Mouse (Mus musculus) liver, embryonic 13.5 days (tissue): ENCODE measurements around the gene Eif4a1. TPM values are rescaled to one million over a fixed set of nuclear protein-coding genes. Genes with fewer than 3 reads are reported as not detected.

Experiments
- ATAC-seq: fragments of 200-750 bp; cut with Nextera tagmentation; 2 replicates; pipeline ENCODE4 v1.8.0; 2017; ENCODE audit warnings: low read depth, mild to moderate bottlenecking, moderate number of reproducible peaks, moderate library complexity
- DNase-seq: peaks from one replicate; pipeline ENCODE4 v3.0.0; 2022
- H3K27ac ChIP-seq: fragments of 300-500 bp; sonication (generic); 2 replicates; pipeline ENCODE4 v1.5.1; 2015; ENCODE audit warnings: moderate library complexity, mild to moderate bottlenecking, inconsistent platforms
- H3K27me3 ChIP-seq: fragments of 300-500 bp; sonication (generic); 2 replicates; pipeline ENCODE4 v1.6.1; 2015; ENCODE audit warnings: mild to moderate bottlenecking, inconsistent platforms
- H3K36me3 ChIP-seq: fragments of 300-500 bp; sonication (generic); 2 replicates; pipeline ENCODE4 v1.6.1; 2015; ENCODE audit warnings: mild to moderate bottlenecking, inconsistent platforms
- H3K4me1 ChIP-seq: fragments of 300-500 bp; sonication (generic); replicated peaks from 2 replicates; pipeline ENCODE4 v1.6.1; 2015; ENCODE audit warnings: inconsistent platforms
- H3K4me2 ChIP-seq: fragments of 300-500 bp; sonication (generic); 2 replicates; pipeline ENCODE4 v1.6.1; 2015; ENCODE audit warnings: inconsistent platforms, mild to moderate bottlenecking, moderate library complexity
- H3K4me3 ChIP-seq: fragments of 300-500 bp; sonication (generic); replicated peaks from 2 replicates; pipeline ENCODE4 v1.5.1; 2015; ENCODE audit warnings: mild to moderate bottlenecking, inconsistent platforms
- H3K9ac ChIP-seq: fragments of 300-500 bp; sonication (generic); 2 replicates; pipeline ENCODE4 v1.6.1; 2015; ENCODE audit warnings: mild to moderate bottlenecking, inconsistent platforms
- H3K9me3 ChIP-seq: fragments of 300-500 bp; sonication (generic); replicated peaks from 2 replicates; pipeline ENCODE4 v1.6.1; 2016; ENCODE audit warnings: inconsistent platforms
- WGBS: fragments of 180-500 bp; shearing (Covaris S2); methylation state at CpG from one replicate; pipeline ENCODE4 v1.1.7; 2015; ENCODE audit not compliant: insufficient replicate concordance; 5-methylcytosine and 5-hydroxymethylcytosine counted together
- polyA plus RNA-seq: library from polyadenylated mRNA; unstranded; fragments of >200 nt; fragmentation: Nextera tagmentation; extraction: Ambion mirVana; gene quantifications from 2 replicates; pipeline ENCODE4 v1.2.1, GENCODE M21; 2015

The Eif4a1 gene
- polyA plus RNA-seq, 1 experiment from 2014 or later, result 351 TPM

DNA sequence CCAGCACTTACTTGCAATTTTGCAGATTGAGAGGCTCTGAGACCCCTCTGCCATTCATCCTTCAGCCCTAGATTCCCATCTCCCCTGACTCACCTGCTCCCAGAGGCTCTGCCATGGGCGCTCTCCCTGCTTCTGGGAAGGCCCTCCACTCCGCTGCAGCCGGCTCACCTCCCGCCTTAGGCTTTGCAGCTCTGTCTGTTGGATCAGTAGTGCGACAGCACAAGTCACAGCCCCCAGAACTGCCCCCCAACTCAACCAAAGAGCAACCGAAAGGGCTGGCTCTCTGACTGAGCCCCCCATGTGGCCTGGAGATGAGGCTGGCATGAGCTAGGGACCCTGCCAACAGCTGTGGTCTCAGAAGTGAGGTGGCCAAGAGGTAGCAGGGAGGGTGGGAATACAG, 12.7 kb upstream of the Eif4a1 start:
- peaks cover 48% of the 10 kb centered on the region for H3K4me1 ChIP-seq
- no peak overlapping the region for H3K4me2 ChIP-seq
- H3K9me3 ChIP-seq, result no peaks in the 10 kb centered on the region
- DNase-seq (no peak), ATAC-seq (no peak)
- WGBS, result 81% methylated on average over 6 of the region's 6 CpGs
- no peak overlapping the region for H3K9ac ChIP-seq
- peaks cover 6% of the 10 kb centered on the region for H3K36me3 ChIP-seq
- H3K27me3 ChIP-seq, result no peaks in the 10 kb centered on the region
- no peak overlapping the region for H3K4me3 ChIP-seq
- H3K27ac ChIP-seq, result no peak overlapping the region

DNA sequence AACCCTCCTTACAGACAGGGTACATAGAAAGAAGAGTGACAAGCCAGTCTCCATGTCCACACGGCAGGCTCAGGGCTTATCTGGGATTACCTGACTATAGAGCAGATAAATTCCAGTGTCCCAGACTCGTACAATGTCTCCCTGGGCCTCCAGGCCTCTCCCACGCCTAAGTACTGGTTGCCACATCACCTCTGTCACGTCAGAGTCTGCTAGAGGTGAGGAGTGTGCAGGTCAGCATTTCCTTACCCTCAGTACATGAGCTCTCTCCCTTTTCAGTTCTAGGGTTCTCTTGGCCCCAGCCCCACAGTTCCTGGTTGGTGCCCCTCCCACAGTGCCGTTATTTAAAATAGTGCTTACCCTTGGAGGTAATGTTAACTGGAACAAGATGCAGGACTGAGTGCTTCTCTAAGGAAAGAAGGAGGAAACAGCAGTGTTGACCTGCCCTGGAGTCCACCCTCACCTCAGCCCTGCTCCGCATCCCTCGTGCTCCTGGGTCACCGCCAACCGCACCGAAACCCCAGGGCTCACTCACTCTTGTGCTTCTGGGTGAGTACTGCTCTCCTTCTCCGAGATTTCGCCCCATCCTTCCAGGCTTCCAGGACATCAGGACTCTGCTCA, 12.0 kb upstream of the Eif4a1 start:
- no peak overlapping the region for H3K9ac ChIP-seq
- WGBS, result 71% methylated on average over 12 of the region's 12 CpGs
- no peak overlapping the region for H3K4me3 ChIP-seq
- DNase-seq (no peak), ATAC-seq (no peak)
- H3K4me1 ChIP-seq, result peaks cover 50% of the 10 kb centered on the region
- H3K27me3 ChIP-seq, result no peaks in the 10 kb centered on the region
- no peak overlapping the region for H3K27ac ChIP-seq
- peaks cover 12% of the 10 kb centered on the region for H3K36me3 ChIP-seq
- H3K9me3 ChIP-seq, result no peaks in the 10 kb centered on the region
- no peak overlapping the region for H3K4me2 ChIP-seq

DNA sequence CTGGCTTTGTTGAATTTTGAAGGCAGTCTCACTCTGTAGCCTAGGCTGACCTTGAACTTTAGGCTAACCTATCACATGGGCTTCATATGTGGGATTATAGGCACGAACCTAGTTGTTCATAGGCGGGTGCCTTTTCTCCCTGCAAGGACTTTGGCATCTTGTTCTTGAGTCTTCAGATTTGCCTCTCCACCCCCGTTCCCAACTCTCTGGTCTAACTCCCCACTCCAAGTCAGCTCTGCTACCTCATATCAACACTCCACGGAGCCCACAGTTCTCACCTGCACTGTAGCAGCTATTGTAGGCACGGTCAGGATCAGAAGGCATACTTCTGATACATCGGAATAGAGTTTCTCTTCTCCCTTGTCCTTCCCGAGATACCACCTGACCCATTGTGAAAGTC, 11.4 kb upstream of the Eif4a1 start:
- H3K9me3 ChIP-seq, result no peaks in the 10 kb centered on the region
- no peaks in the 10 kb centered on the region for H3K27me3 ChIP-seq
- DNase-seq (no peak), ATAC-seq (no peak)
- no peak overlapping the region for H3K4me2 ChIP-seq
- peaks cover 56% of the 10 kb centered on the region for H3K4me1 ChIP-seq
- H3K27ac ChIP-seq, result no peak overlapping the region
- H3K36me3 ChIP-seq, result peaks cover 16% of the 10 kb centered on the region
- WGBS, result 64% methylated on average over 7 of the region's 7 CpGs
- H3K4me3 ChIP-seq, result no peak overlapping the region
- no peak overlapping the region for H3K9ac ChIP-seq

DNA sequence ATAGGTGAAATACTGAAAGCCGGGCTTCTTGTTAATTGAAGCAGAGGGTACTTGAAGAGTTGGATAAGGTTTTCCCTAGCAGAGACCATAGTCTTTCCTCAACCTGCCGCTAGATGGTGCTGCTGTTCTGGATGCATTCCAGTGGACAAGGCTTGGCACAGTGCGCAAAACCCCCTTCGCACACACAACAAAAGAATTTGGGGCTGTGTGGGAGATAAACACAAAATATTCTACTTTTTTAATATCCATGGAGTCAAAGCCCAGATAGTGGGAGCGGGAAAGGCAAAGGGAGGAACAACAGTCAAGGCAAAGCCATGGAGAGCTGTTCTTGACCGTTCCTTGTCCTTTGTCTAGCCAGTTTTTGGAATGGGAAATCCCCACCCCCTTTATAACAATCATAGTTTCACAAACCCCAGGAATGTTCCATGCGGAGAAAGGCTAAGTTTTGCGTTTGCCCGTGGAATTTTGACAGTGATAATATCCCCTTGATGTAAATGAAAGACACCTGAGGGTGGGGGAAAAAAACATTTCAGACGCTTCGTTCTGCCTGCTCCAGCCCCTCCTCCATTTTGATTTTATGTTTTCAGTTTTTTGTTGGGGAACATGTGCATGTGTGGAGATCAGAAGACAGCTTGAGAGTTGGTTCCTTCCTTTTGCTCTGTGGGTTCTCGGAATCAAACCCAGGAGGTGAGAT, 10.8 kb upstream of the Eif4a1 start:
- ATAC-seq, result no peak
- H3K4me2 ChIP-seq, result peak overlapping the region; percentile 81
- peak; percentile 76 for DNase-seq
- H3K36me3 ChIP-seq, result peaks cover 22% of the 10 kb centered on the region
- H3K9me3 ChIP-seq, result no peaks in the 10 kb centered on the region
- 29% methylated on average over 12 of the region's 12 CpGs for WGBS
- H3K4me1 ChIP-seq, result peaks cover 57% of the 10 kb centered on the region
- H3K9ac ChIP-seq, result peak overlapping the region; percentile 39; the same call in 1 of the 2 replicates
- peak overlapping the region; percentile 90; the same call in 1 of the 2 replicates for H3K4me3 ChIP-seq
- H3K27ac ChIP-seq, result peak overlapping the region; percentile 92
- H3K27me3 ChIP-seq, result no peaks in the 10 kb centered on the region

DNA sequence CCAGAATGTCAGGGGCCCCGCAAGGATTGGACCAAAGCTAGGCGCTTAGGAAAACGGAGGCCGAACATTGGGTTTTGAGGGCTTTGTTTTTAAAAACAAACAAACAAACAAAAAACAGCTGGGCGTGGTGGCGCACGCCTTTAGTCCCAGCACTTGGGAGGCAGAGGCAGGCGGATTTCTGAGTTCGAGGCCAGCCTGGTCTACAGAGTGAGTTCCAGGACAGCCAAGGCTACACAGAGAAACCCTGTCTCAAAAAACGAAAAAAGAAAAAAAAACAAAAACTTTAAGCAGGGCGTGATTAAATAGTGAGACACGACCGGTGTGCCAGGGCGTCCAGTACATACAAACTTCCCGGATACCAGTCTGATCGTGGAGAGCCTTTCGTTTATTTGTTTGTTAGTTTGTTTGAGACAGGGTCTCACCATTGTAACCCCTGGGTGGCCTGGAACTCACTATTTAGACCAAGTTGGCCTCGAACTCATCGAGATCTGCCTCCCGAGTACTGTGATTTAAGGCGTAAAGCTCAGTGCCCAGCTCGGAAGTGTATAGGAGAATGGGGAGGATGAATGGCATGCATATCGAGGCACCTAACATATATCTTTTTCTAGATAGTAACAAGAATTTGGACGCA, 10.1 kb upstream of the Eif4a1 start:
- H3K4me1 ChIP-seq, result peaks cover 57% of the 10 kb centered on the region
- peak overlapping the region; percentile 81 for H3K4me2 ChIP-seq

DNA sequence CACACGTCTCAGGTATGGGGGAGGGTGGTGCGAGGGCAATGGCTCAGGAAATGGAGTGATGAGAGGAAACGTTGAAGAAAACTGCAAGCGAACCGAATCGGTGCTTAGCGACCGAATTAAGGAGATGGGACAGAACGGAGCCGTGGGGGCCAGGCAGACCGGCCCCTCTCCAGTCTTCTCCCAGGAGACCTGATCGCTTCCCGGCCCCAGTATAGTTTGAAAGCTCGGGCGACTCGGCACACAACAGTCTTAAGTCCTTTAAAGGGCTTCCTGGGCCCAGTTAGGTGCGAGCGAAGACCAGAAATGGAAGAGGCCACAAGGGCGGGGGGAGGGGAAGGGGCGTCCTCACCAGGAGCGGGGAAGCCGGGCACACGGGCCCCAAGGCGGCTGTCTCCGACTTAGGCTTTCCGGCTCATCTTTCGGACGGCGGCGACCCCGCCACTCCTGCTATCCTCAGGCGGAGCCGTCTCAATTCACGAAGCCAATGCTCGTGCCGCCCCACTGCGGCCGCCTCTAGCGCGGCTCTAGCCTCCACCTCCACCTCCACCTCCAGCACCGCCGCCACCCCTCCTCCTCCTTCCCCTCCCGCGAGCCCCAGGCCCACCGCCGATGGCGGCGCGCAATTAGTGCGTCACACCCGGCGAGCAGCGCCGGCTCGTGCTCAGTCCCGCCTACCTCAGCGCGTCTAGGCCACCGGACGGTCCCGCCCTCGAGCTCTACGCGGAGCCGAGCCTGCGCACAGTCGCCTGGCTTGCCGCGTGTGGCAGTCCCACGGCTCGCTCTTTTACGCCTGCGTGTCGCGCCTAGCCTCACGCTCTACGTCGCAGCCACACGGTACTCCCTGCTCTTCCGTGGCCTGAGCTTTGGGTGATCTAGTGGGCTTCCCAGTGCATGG, 9.3 kb upstream of the Eif4a1 start, which contains the start of gene Senp3:
Gene Senp3 (minus strand): TSS at position 771 of the 895 bp plus-strand sequence.
- peak within 1 kb of the TSS; percentile 92 for H3K27ac ChIP-seq
- no peaks in the 10 kb centered on the region for H3K9me3 ChIP-seq
- peak within 1 kb of the TSS; percentile 90 for H3K4me3 ChIP-seq
- peaks cover 51% of the 10 kb centered on the region for H3K4me1 ChIP-seq
- H3K36me3 ChIP-seq, result peaks cover 36% of the 10 kb centered on the region
- ATAC-seq (peak; percentile 96), DNase-seq (peak; percentile 94)
- peak within 1 kb of the TSS; percentile 89 for H3K9ac ChIP-seq
- peak within 1 kb of the TSS; percentile 81 for H3K4me2 ChIP-seq
- no peaks in the 10 kb centered on the region for H3K27me3 ChIP-seq
- under 1% methylated on average over 77 of the region's 80 CpGs for WGBS

More for the DNA sequence above, 10.1 kb upstream of the Eif4a1 start:
- WGBS, result 24% methylated on average over 24 of the region's 24 CpGs
- DNase-seq (no peak), ATAC-seq (peak; percentile 19; the same call in 1 of the 2 replicates)
- H3K9me3 ChIP-seq, result no peaks in the 10 kb centered on the region
- H3K27me3 ChIP-seq, result no peaks in the 10 kb centered on the region
- peak overlapping the region; percentile 90 for H3K4me3 ChIP-seq
- H3K36me3 ChIP-seq, result peaks cover 28% of the 10 kb centered on the region
- H3K9ac ChIP-seq, result peak overlapping the region; percentile 89
- peak overlapping the region; percentile 92 for H3K27ac ChIP-seq

DNA sequence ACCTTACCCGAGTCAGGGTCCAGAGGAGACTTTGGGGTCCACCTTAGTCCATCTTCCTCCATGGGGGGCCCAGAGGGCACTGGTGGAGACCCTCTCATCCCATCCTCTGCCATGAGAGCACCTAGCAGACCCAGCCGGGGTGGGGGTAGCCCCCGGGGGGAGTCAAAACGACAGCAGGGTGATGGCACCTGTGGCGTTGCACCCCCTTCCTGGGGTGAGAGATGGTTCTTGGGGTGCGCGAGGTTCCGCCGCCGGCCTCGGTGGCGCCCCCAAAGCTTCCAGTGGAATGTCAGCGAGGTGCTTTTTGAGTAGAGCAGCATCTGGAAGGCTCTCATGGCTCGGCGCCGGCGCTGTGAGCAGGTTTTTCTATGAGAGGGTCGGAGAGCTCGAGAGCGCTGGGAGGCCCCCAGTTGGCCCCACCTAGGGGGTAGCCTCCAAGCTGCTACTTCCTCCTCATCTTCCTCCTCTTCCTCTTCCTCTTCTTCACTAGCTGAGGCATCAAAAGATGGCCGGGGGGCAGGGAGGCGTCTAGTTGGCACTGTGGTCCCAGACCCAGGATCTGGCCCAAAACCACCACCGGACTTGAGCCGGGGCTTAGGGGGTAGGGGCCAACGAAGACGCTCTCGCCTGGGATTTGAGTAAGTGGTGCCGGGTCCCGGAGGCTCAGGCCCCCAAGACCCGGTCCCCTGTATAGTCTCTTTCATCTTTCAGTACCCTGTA, 8.1 kb upstream of the Eif4a1 start:
- Histone ChIP-seq H3K9ac (peak overlapping the region; percentile 89), H3K4me1 (peaks cover 49% of the 10 kb centered on the region), H3K27ac (peak overlapping the region; percentile 92; the same call in 1 of the 2 replicates), H3K4me3 (peak overlapping the region; percentile 90), H3K27me3 (no peaks in the 10 kb centered on the region), H3K36me3 (peaks cover 49% of the 10 kb centered on the region), H3K9me3 (no peaks in the 10 kb centered on the region), H3K4me2 (peak overlapping the region; percentile 81)
- WGBS, result 84% methylated on average over 30 of the region's 30 CpGs
- ATAC-seq (no peak), DNase-seq (no peak)

DNA sequence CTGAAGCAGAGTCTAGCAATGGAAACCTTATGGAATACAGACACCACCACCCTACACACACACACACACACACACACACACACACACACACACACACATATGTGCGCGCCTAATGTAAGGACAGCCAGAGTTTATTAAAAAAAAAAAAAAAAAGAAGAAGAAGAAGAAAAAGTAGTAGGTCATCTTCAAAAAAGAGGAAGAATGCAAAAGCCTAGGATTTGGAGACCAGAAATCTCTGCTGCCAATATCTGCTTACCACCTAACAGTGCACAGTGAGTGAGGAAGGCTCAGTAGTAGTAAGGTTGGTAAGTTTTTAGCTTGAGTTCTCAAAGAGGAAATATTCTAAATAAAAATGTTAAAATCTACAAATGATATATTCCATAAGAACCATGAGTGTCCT, 6.9 kb upstream of the Eif4a1 start:
- DNase-seq (no peak), ATAC-seq (no peak)
- Histone ChIP-seq H3K27me3 (no peaks in the 10 kb centered on the region), H3K4me2 (0 out of 2 replicates have a peak overlapping the region, but pooled peaks have one; percentile 1), H3K9ac (no peak overlapping the region), H3K4me3 (no peak overlapping the region), H3K9me3 (no peaks in the 10 kb centered on the region), H3K27ac (no peak overlapping the region), H3K36me3 (peaks cover 60% of the 10 kb centered on the region), H3K4me1 (peaks cover 55% of the 10 kb centered on the region)
- WGBS, result 84% methylated on average over 2 of the region's 2 CpGs

DNA sequence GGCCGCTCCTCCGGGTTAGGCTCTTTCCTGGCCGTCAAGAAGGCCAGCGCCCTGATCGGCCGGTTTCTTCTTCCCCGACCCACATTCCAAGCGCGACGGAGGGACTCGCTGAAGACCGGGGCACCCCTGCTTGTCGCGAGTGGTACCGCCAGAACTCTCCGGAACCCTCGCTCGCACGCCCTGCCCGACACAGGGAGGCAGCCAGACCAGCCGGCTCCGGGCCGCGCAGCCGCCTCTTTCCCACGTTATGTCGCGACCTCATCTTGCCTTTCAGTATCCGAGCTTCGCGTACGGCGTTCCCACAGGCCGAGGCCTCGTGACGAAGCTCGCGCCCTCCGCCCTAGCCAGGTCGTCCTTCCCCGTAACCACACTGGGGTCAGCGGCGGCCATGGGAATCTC, 498 bp downstream of the Eif4a1 start:
- Histone ChIP-seq H3K27me3 (no peaks in the 10 kb centered on the region), H3K9me3 (no peaks in the 10 kb centered on the region), H3K27ac (peak overlapping the region; percentile 98), H3K9ac (peak overlapping the region; percentile 98), H3K36me3 (peaks cover 82% of the 10 kb centered on the region), H3K4me2 (peak overlapping the region; percentile 95), H3K4me1 (peaks cover 63% of the 10 kb centered on the region), H3K4me3 (peak overlapping the region; percentile 91)
- under 1% methylated on average over 43 of the region's 43 CpGs for WGBS
- DNase-seq (no peak), ATAC-seq (no peak; the same call in 1 of the 2 replicates)
